Mouse (Mus musculus): ENCODE measurements around the gene Zmat3. TPM values are rescaled to one million over a fixed set of nuclear protein-coding genes. Genes with fewer than 3 reads are reported as not detected.

Zmat3 gene
- total RNA-seq, 2 experiments from 2014 or later = 19.1 to 22.3 TPM

Other genes with a start within 250 kb of the Zmat3 start
- 10 to 100 TPM; 52.4 to 62.6 TPM for gene Pik3ca, start 31.7 kb upstream of the Zmat3 start, total RNA-seq (2021)
- 1 to 10 TPM in 1 of 2 experiments, under 1 TPM in 1; 0.16 to 1.7 TPM for gene Kcnmb3, start 126.2 kb upstream of the Zmat3 start, total RNA-seq (2021)
- gene Zfp639, start 144.2 kb upstream of the Zmat3 start, total RNA-seq (2021) = 10 to 100 TPM; 28.7 to 41.6 TPM
- gene Mfn1, start 163.5 kb upstream of the Zmat3 start, total RNA-seq (2021) = 10 to 100 TPM; 81.8 to 98.6 TPM